8 mouse cellular contexts compared by ENCODE assay signal in the genomic region with DNA sequence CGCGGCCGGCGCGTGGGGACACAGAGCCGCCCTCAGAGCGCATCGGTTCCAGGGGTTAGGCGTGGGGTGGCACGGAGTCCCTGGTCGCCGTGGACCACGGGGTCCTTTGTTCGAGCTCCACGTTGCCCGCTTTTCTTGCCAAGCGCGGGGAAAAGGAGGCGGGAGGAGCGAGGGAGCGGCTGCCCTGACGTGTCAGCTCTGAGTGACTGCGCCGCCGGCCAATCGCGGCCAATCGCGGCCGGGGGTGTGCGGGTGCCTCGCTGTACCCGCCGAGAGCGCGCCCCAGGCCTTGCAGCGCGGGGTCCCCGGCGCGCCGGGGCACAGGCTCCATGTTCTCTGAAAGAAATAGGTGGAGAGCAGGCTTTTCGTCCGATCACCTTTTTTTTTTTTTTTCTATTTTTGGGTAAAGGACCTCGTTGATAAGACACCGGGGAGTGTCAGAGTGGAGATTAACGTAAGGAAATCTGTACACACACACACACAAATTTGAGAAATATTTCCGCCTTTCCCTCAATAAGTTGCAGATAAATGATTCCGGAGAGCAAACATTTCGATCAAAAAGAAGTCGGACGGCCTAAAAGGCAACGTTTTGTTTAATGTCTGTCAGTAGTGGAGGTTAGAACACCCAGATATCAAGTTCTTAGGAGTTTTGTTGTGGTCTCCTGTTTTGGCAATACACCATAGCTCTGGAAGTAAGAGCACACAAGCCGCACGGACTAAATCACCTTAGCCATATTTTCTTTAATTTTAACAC. TPM values are rescaled to one million over a fixed set of nuclear protein-coding genes. Genes with fewer than 3 reads are reported as not detected.
DNase-seq lines count a peak whose midpoint lies in the region; ATAC-seq lines count a peak whose summit lies in the region.

No protein-coding gene starts in this region.

- no peaks in the 10 kb centered on the region for H3K36me3 ChIP-seq in intestine, embryonic 15.5 days

- H3K9me3 ChIP-seq in intestine, embryonic 15.5 days: no peaks in the 10 kb centered on the region

- peaks cover 8% of the 10 kb centered on the region; the same call in 1 of the 2 replicates for H3K4me1 ChIP-seq in intestine, embryonic 15.5 days (replicated peaks)

- intact Hi-C loops in gastrocnemius, postnatal 36 days (cut with DNase I): loop anchor here (2.0 kb wide), 1 partner anchor 266 kb away; no protein-coding TSS in a partner anchor
- intact Hi-C loops in left cerebral cortex, postnatal 25 days (cut with DNase I): loop anchor here (1.0 kb wide), 2 partner anchors 95 to 266 kb away; no protein-coding TSS in a partner anchor

- peak overlapping the region; percentile 93 for H3K27ac ChIP-seq in intestine, embryonic 15.5 days

- H3K9ac ChIP-seq in intestine, embryonic 15.5 days: peak overlapping the region; percentile 82

- WGBS in intestine, embryonic 15.5 days: under 1% methylated on average over 55 of the region's 55 CpGs

- DNase-seq in adrenal gland, adult 8-10 months: peak; percentile 94
- DNase-seq in embryo, embryonic 11.5 days (ENCODE audit: low read depth, low spot score): peak; percentile 88
- peak; percentile 94 to 97 for DNase-seq in gastrocnemius, postnatal 36 days
- DNase-seq in left cerebral cortex, postnatal 25 days (ENCODE audit: low spot score in 2 of 2): peak; percentile 95 to 97
- DNase-seq in mesoderm, embryonic 11.5 days (ENCODE audit: low read depth, low spot score): peak; percentile 94
- DNase-seq in right cerebral cortex, postnatal 25 days: peak; percentile 98
- peak; percentile 94 to 96 for DNase-seq in urinary bladder, postnatal 36 days (ENCODE audit: low spot score in 2 of 2)

- peak overlapping the region; percentile 82 for H3K4me3 ChIP-seq in intestine, embryonic 15.5 days (replicated peaks)

- no peaks in the 10 kb centered on the region for H3K27me3 ChIP-seq in intestine, embryonic 15.5 days (replicated peaks)

- H3K4me2 ChIP-seq in intestine, embryonic 15.5 days (replicated peaks): peak overlapping the region; percentile 71

- ATAC-seq in intestine, embryonic 15.5 days: peak; percentile 70

RNA-seq across cellular contexts. Expression of a gene that starts 1.0 kb away (rescaled TPM):
- total RNA-seq in adrenal gland, adult 8-10 months (2022): 100 to 1,000 TPM; 116 to 154 (median 139) TPM
- total RNA-seq in gastrocnemius, postnatal 36 days (2021): 100 to 1,000 TPM in 1 of 2 experiments, 10 to 100 TPM in 1; 97.4 to 111 TPM
- polyA plus RNA-seq in intestine, embryonic 15.5 days (2015; fragmentation: Nextera tagmentation; extraction: Ambion mirVana): 313 and 339 TPM in 2 replicates
- 100 to 1,000 TPM; 129 to 162 TPM for total RNA-seq in left cerebral cortex, postnatal 25 days (2021)

Comparison
In these comparisons a context has a peak if more than half of its experiments do, and no peak if none do; other contexts are left out.
1. Peak in every context shown above with its lines: DNase-seq, ATAC-seq, H3K4me3 ChIP-seq and H3K27ac ChIP-seq.